Mouse (Mus musculus): Measurements from ENCODE around the gene Brd4.

The Brd4 gene

GRCm38 (mm10) chr17:32284262-32285137 is at the start of gene Brd4:
Gene Brd4, minus strand, starts transcription at chr17:32284722.
- peak; percentile 87 for DNase-seq (ENCODE audit: low read depth, low spot score)

- no peak for DNase-seq (ENCODE audit: low read depth, low spot score)
These were observed 49.3 kb upstream of the Brd4 start for GRCm38 (mm10) chr17:32333675-32334303.

- DNase-seq (ENCODE audit: low read depth, low spot score), result no peak
These were observed 43.0 kb upstream of the Brd4 start for GRCm38 (mm10) chr17:32327501-32327900.

- no peak for DNase-seq (ENCODE audit: low read depth, low spot score)
These were observed 38.3 kb upstream of the Brd4 start for GRCm38 (mm10) chr17:32322809-32323208.

- DNase-seq (ENCODE audit: low read depth, low spot score), result no peak
These were observed 37.3 kb upstream of the Brd4 start for GRCm38 (mm10) chr17:32321836-32322235.

GRCm38 (mm10) chr17:32321390-32321734 is 36.8 kb upstream of the Brd4 start:
- DNase-seq (ENCODE audit: low read depth, low spot score), result no peak

DNA sequence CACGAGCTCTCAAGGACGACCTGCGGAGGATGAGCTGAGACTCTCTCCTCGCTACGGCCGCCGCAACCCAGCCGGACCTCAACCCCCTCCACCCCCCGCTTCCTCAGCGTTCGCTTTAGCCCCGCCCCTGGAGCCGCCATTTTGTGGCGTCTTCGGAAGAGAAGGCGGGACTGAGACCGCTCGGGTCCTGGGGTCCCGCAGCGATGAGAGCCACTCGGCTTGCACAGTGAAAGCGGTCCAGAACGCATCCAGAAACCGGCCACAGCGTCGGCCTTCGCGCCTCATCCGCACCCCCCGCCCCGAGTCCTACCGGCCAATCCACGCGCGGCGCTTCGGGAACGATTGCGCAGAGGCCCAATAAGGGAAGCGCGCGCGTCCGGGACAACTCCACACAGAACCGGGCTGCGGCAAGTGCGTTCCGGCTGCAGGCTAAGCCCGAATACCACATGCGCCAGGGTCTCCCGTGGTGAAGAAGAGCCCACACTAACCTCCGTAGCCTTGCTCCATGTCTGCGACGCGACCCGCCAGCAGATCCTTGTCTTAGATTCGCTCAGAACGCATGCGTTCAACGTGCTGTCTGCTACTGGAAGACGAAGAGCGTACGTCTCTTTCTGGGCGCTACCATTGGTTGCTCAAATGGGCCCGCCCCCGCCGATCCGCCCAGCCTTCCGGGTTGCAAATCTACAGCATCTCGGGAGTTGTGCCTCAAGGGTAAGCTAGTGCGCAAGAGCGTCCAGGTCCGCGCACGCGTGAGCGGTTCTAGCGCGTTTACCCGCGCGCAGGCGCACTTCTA is 36.3 kb upstream of the Brd4 start, which contains the start of gene Akap8:
Gene Akap8, minus strand, starts transcription at position 642 of the 793 bp plus-strand sequence.
- peak; percentile 98 for DNase-seq (ENCODE audit: low read depth, low spot score)

GRCm38 (mm10) chr17:32319950-32320349 is 35.4 kb upstream of the Brd4 start:
- no peak for DNase-seq (ENCODE audit: low read depth, low spot score)

GRCm38 (mm10) chr17:32317708-32318107 is 33.2 kb upstream of the Brd4 start:
- no peak for DNase-seq (ENCODE audit: low read depth, low spot score)

GRCm38 (mm10) chr17:32317032-32317431 is 32.5 kb upstream of the Brd4 start:
- DNase-seq (ENCODE audit: low read depth, low spot score), result no peak

DNA sequence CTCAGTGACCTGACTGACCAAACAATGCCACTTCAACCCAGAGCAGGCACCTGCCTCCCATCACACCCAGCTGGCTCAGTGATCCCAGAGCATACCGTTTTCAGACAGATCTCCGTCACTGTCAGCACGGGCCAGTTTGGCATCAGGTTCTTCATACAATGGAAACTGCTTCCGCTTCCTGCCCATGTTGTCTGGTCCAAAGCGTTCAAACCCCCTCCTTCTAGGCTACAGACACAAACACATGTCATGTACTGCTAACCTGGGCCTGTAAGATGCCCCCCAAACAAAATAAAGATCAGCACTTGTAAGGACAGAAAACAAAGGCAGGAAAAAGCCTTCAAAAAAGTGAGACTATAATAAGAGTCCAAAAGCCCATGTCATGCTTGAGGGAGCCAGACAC is 31.0 kb upstream of the Brd4 start:
- DNase-seq (ENCODE audit: low read depth, low spot score), result no peak

DNA sequence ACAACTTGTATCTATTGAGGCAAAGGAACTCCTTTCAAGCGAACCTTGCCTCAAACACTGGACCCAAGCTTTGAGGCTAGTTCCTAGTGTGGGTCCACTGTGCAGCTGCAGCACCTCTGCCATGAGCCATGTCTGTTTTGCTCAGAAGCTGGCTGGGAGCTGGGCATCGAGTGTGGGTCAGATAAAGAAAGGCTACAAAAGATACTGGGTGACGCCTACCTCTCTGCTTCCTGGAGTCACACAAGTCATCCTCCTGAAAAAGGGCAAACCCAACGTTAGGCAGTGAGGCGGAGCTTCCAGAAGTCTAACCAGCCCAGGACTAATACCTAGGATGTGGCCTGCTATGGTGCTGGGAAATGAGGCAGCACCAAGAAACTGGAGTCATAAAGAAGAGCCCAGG is 29.4 kb upstream of the Brd4 start:
- DNase-seq (ENCODE audit: low read depth, low spot score), result no peak

GRCm38 (mm10) chr17:32312801-32313200 is 28.3 kb upstream of the Brd4 start:
- no peak for DNase-seq (ENCODE audit: low read depth, low spot score)

- no peak for DNase-seq (ENCODE audit: low read depth, low spot score)
These were observed 23.4 kb upstream of the Brd4 start for GRCm38 (mm10) chr17:32307963-32308362.

GRCm38 (mm10) chr17:32298125-32298524 is 13.6 kb upstream of the Brd4 start:
- no peak for DNase-seq (ENCODE audit: low read depth, low spot score)

GRCm38 (mm10) chr17:32295901-32296300 is 11.4 kb upstream of the Brd4 start:
- DNase-seq (ENCODE audit: low read depth, low spot score), result no peak

- DNase-seq (ENCODE audit: low read depth, low spot score), result no peak
These were observed 10.6 kb upstream of the Brd4 start for GRCm38 (mm10) chr17:32295160-32295559.

DNA sequence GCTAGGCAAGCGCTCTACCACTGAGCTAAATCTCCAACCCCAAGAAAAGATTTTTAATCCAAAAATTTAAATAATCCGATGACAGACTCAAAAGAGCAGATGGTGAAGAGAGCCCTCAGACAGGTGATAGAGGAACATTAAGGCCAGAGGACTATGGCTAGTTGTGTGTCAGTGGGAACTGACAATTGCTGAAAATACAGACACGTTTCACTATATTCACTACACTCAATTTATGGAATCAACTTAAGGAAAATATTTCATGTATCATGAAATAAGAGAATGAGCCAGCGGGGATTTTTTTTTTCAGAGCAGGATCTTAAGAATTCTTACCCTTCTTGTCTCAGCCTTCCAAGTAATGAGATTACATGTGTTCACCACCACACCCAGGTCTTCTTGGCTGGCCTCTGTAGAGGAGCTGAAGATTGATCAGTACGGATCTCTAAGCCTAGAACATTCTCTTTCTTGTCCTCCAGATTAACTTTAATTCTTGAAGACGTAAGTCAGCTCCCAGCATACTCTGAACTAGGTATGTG is 682 bp upstream of the Brd4 start:
- DNase-seq (ENCODE audit: low read depth, low spot score), result no peak

GRCm38 (mm10) chr17:32283771-32284221 is 726 bp downstream of the Brd4 start:
- DNase-seq (ENCODE audit: low read depth, low spot score), result peak; percentile 27

GRCm38 (mm10) chr17:32283341-32283740 is 1.2 kb downstream of the Brd4 start:
- peak; percentile 4 for DNase-seq (ENCODE audit: low read depth, low spot score)

GRCm38 (mm10) chr17:32281611-32282310 is 2.8 kb downstream of the Brd4 start:
- DNase-seq (ENCODE audit: low read depth, low spot score), result no peak
